Mouse (Mus musculus) bone marrow, adult 2 months (tissue): Measurements from ENCODE around the gene C2.

Experiments
- CTCF ChIP-seq: fragments of 200-500 bp; IDR thresholded peaks from 2 replicates; pipeline ENCODE4 v1.5.1; 2011; ENCODE audit warnings: low read length, control low read depth; ENCODE audit not compliant: control insufficient read depth, insufficient read depth
- POLR2A ChIP-seq: fragments of 200-500 bp; IDR thresholded peaks from 2 replicates; pipeline ENCODE4 v1.6.1; 2011; ENCODE audit warnings: low read depth, mild to moderate bottlenecking, control low read depth, low read length, borderline replicate concordance; ENCODE audit not compliant: control insufficient read depth

- TF ChIP-seq CTCF (no peak), POLR2A (no peak)
Measured at GRCm38 (mm10) chr17:34927306-34928019, 29.4 kb upstream of the C2 start.
